ENCODE assay signal across 8 mouse cellular contexts in the genomic region with DNA sequence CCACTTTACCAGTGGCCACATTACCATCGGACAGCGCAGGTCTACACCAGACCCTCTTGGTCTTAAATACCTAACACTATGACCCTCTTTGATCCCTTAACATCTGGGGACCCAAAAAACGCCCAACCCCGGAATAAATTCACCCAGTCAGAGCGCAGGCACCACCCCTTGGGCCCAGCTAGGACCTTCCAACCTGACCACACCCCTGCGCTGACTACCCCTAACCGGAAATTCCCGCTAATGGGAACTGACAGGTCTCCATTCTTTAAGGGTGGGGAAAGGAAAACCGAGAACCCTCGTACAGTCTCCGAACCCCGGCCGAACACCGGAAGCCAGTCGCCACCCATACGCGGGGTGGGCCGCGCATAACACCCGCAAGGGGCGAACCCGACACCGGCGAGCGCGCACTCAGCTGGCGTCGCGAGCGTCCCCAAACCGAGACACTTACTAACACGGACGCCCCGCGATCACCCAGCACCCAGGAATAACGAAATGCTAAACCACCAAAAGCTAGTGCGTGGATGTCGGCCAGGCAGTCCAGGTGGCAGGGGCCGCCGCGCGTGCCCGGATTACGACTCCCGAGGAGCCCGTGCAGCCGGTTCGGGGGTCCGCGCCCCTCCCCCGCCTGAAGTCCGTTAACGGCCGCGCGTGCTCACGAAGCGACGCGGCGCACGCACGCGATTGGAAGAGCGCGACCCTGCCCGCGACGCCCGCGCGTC. TPM values are rescaled to one million over a fixed set of nuclear protein-coding genes. Genes with fewer than 3 reads are reported as not detected.
A peak's percentile ranks its signal among the peaks of the same experiment; 100 is the strongest.
DNase-seq lines count a peak whose midpoint lies in the region; ATAC-seq lines count a peak whose summit lies in the region.

No protein-coding gene starts in this region.

- H3K36me3 ChIP-seq in forebrain, embryonic 15.5 days = no peaks in the 10 kb centered on the region

- under 1% methylated on average over 72 of the region's 72 CpGs for WGBS in forebrain, embryonic 15.5 days

- peak overlapping the region; percentile 76 for H3K9ac ChIP-seq in forebrain, embryonic 15.5 days (replicated peaks)

- no peaks in the 10 kb centered on the region for H3K27me3 ChIP-seq in forebrain, embryonic 15.5 days

- ATAC-seq in forebrain, embryonic 15.5 days (replicated peaks) = peak; percentile 72

- peak overlapping the region; percentile 87 for H3K4me3 ChIP-seq in forebrain, embryonic 15.5 days

- H3K9me3 ChIP-seq in forebrain, embryonic 15.5 days = no peaks in the 10 kb centered on the region

- DNase-seq in MN1 (ENCODE audit: low spot score) = peak; percentile 74
- DNase-seq in brain, adult 2 months (ENCODE audit: low read depth, low spot score) = peak; percentile 61
- DNase-seq in heart, postnatal 4 days = peak; percentile 56
- peak; percentile 36 to 37 for DNase-seq in layer of hippocampus, adult 8-10 months (ENCODE audit: low spot score in 2 of 2)
- peak; percentile 82 for DNase-seq in lung, postnatal 25 days (ENCODE audit: low spot score)
- peak; percentile 8 for DNase-seq in retina, adult 2 months (ENCODE audit: low read depth, low spot score)
- DNase-seq in thymus, postnatal 0 days (ENCODE audit: low spot score) = no peak

- peak overlapping the region; percentile 84 for H3K27ac ChIP-seq in forebrain, embryonic 15.5 days (replicated peaks)

- peak overlapping the region; percentile 69 for H3K4me2 ChIP-seq in forebrain, embryonic 15.5 days (replicated peaks)

- peaks cover 17% of the 10 kb centered on the region for H3K4me1 ChIP-seq in forebrain, embryonic 15.5 days

RNA-seq across cellular contexts. Expression of a gene that starts 0.5 kb away (rescaled TPM):
- polyA plus RNA-seq in forebrain, embryonic 15.5 days (2015; fragmentation: Nextera tagmentation; extraction: Ambion mirVana) = 72.9 and 74.8 TPM in 2 replicates
- 10 to 100 TPM; 58.2 to 60.0 TPM for total RNA-seq in heart, postnatal 4 days (2021)
- total RNA-seq in layer of hippocampus, adult 8-10 months (2022) = 100 to 1,000 TPM in 1 of 4 experiments, 10 to 100 TPM in 3; 72.6 to 102 (median 80.1) TPM
- 84.5 and 89.5 TPM in 2 replicates for polyA plus RNA-seq in thymus, postnatal 0 days (2015; fragmentation: Nextera tagmentation; extraction: Ambion mirVana)

RNA-seq across cellular contexts. Expression of a gene that starts 27.5 kb away (rescaled TPM):
- 155 and 157 TPM in 2 replicates for polyA plus RNA-seq in forebrain, embryonic 15.5 days (2015; fragmentation: Nextera tagmentation; extraction: Ambion mirVana)
- total RNA-seq in heart, postnatal 4 days (2021) = 10 to 100 TPM; 64.3 to 70.0 TPM
- total RNA-seq in layer of hippocampus, adult 8-10 months (2022) = 10 to 100 TPM; 53.9 to 58.9 (median 55.8) TPM
- polyA plus RNA-seq in thymus, postnatal 0 days (2015; fragmentation: Nextera tagmentation; extraction: Ambion mirVana) = 207 and 215 TPM in 2 replicates

RNA-seq across cellular contexts. Expression of a gene that starts 41.2 kb away (rescaled TPM):
- polyA plus RNA-seq in forebrain, embryonic 15.5 days (2015; fragmentation: Nextera tagmentation; extraction: Ambion mirVana) = 32.1 and 34.4 TPM in 2 replicates
- 10 to 100 TPM; 26.4 to 27.5 TPM for total RNA-seq in heart, postnatal 4 days (2021)
- 10 to 100 TPM; 27.5 to 31.0 (median 29.2) TPM for total RNA-seq in layer of hippocampus, adult 8-10 months (2022)
- 23.6 and 27.2 TPM in 2 replicates for polyA plus RNA-seq in thymus, postnatal 0 days (2015; fragmentation: Nextera tagmentation; extraction: Ambion mirVana)
